Mouse (Mus musculus): ENCODE measurements around the gene Ift88.

Gene Ift88

DNA sequence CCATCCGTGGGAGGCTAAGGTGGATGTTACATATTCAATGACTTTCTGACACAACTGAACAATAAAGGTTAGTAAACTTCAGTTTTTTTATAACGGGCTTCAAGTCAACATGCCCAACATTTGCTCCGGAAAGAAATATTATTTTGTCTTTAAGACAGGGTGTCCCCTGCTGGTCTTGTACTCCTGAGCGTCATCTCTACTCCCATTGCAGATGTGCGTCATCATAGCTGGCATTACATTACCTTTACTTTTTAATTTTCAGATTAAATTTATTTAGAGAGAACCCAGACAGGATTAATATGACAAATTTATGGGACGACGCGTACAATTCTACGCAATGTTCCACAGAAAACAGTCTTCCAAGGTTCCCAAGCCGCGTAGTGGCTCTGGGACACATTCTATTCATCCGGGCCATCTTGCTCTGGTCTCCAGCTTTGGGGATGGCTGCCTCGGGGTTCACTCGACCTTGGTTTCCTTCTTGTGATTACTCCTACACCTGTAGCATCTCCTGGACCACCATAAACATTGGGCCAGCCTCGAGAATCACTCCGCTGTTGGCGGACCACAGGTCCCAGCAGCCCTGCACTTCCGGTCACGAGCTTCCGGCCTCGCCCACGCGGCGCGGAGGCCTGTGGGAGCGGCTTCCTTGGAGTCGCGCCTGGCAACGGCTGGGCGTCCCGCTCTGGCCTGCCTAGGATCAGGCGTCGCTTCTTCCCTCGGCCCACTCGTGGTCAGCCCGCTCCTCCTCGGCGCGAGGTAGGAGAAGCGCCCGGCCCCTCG is at the start of gene Ift88:
Gene Ift88, plus strand, starts transcription at position 631 of the 780 bp plus-strand sequence.
- peak; percentile 91 for DNase-seq (ENCODE audit: low spot score)

DNA sequence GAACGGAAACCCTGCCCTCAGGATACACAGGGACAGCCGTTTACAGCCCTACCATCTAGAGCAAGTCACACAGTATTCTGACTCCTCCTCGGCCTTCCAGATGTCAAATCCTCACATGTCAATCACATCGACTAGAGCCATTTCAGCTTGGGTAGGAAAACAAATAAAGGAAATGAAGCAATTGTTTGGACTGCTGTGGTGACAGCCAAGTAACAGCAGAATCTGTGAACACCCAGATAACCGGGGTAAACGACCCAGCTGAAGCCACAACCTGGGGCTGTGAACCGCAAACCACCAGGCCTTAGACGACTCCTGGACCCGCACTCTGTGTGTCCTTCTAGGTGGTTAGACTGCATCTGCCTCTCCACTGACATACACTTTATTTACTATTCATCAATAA is 48.7 kb upstream of the Ift88 start:
- DNase-seq (ENCODE audit: low spot score), result no peak

- DNase-seq (ENCODE audit: low spot score), result no peak
These were observed 47.8 kb upstream of the Ift88 start for GRCm38 (mm10) chr14:57376016-57376415.

GRCm38 (mm10) chr14:57376956-57377355 is 46.9 kb upstream of the Ift88 start:
- no peak for DNase-seq (ENCODE audit: low spot score)

DNA sequence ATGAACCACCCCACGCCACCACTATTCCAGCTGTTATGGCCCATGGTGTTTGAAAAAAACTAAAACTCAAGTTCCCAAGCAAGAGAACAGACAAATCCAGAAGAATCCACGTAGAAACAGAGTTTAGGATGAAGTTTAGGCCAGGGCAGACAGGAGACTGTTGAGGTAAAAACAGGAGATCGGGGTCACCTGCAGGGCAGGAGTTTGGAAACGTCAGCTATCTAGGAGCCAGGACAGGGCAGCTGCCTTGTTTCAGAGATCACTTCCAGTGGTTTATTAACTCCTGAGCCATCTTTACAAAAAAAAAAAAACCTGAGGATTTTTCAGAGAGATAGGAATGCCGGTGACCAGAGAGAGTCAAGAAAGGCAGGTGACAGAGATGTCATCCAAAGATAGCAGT is 46.3 kb upstream of the Ift88 start:
- DNase-seq (ENCODE audit: low spot score), result no peak

DNA sequence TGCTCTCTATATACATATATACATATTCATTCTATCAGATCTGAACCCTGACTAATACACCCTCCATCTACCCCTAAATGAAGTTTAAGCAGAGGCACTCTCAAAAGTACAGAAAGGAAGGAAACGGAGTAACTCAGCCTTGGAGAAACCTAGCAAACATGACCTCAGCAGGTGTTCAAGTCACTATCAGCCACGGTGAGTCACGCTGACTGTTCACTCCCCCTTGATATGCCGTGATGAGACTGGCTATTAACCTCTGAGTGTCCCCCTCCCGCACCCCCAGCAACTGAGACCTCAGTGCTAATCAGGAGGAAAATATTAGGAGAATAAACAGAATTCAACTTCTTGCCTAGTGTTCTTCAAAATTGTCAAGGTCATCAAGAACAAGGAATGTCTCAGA is 38.2 kb upstream of the Ift88 start:
- DNase-seq (ENCODE audit: low spot score), result no peak

DNA sequence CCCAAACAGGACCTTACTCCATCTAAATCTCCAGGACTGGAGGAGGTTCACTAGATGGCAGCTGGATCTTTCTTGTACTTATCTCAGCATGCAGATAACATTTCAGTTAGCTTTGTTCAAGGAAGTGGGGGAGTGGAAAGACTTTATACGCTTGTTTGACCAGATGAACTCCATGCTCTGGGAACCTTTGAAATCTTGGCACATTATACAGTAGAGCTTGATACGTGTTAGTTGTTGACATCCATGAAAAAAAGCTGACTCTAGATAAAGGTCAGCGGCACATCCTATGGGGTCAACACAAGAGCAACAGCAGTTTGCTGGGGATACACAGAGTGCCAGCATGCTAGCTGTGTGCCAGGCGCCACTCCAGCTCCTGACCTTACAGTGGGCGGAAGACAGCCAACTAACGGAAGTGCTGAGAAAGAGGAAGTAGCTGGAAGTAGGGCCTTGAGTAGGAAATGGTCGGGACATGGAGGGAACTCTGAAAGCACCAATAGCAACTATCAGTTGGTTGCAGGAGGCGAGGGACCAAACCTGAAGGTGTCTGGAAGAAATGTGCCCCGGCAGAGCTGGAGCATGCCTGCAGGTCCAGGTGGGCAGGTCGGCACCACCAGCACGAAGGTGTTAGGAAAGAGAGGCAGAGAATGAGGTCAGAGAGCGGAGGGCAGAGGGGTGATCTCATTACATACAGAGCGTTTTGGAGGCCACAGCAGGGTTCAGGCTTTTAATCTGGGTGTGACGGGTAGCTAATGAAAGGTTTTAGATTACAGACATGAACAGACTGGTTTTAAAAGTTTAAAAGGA is 36.9 kb upstream of the Ift88 start:
- DNase-seq (ENCODE audit: low spot score), result no peak

- DNase-seq (ENCODE audit: low spot score), result no peak
These were observed 32.2 kb upstream of the Ift88 start for GRCm38 (mm10) chr14:57391621-57392020.

- DNase-seq (ENCODE audit: low spot score), result no peak
These were observed 31.6 kb upstream of the Ift88 start for GRCm38 (mm10) chr14:57392278-57392677.

- DNase-seq (ENCODE audit: low spot score), result no peak
These were observed 28.4 kb upstream of the Ift88 start for GRCm38 (mm10) chr14:57395470-57395869.

GRCm38 (mm10) chr14:57397221-57397620 is 26.6 kb upstream of the Ift88 start:
- DNase-seq (ENCODE audit: low spot score), result no peak

- peak; percentile 80 for DNase-seq (ENCODE audit: low spot score)
These were observed 25.7 kb upstream of the Ift88 start, which contains the start of gene Cryl1 for GRCm38 (mm10) chr14:57398065-57398757. TSS of gene Cryl1 (minus strand) at chr14:57398529.

- peak; percentile 7 for DNase-seq (ENCODE audit: low spot score)
These were observed 24.9 kb upstream of the Ift88 start for GRCm38 (mm10) chr14:57398813-57399427.

GRCm38 (mm10) chr14:57402815-57403214 is 21.0 kb upstream of the Ift88 start:
- DNase-seq (ENCODE audit: low spot score), result no peak

- DNase-seq (ENCODE audit: low spot score), result peak; percentile 26
These were observed 16.5 kb upstream of the Ift88 start for GRCm38 (mm10) chr14:57407039-57407987.

DNA sequence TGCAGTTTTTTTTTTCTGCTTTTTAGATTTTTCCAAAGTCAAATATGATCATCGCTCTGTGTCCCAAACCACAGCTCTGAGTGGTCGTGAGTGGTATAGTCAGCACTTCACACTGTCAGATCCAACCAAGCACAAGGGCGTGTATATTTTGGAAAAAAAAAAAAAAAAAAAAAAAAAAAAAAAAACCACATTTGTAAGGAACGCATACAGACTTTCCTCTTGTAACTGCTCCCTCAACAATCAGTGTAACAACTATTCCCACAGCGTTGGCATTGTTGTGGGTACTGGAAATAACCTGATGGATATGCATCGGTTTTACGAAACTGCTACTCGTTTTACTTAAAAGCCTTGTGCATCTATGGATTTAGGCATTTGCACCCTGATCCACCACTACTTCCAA is 15.8 kb upstream of the Ift88 start:
- no peak for DNase-seq (ENCODE audit: low spot score)

DNA sequence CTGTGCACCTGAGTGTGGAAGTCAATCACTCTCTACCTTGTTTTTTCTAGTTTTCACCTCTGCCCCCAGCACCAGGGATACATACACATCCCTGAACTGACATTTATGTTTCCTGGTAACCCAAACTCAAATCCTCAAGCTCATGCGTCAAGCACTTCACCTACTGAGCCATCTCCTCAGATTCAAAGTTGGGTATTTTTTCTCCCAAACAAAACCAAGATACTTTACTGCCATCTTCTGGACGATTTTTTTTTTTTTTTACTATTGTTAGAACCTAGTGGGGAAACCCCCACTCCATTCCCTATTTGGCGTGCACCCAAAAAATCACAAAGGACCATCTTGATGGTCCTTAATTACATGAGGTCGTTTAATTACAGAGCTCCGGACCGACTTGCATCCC is 14.8 kb upstream of the Ift88 start:
- peak; percentile 11 for DNase-seq (ENCODE audit: low spot score)

DNA sequence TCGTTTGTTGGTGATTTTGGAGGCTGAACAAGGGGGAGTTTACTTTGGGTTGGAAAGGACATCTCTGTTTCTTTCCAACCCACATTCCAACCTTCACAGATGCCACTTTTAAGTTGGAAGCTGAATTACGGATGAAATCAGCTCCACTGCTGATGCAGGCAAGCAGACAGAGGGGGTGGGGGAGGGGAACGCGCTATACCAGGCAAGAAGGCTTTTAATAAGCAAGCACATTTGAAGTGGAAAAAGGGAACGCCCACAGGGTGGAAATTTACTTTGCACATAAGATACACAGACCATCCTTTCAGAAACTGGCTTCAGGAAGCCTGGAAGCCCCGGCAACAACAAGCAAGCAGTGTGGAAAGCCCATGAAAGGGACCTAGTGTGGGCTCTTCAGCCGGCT is 11.7 kb upstream of the Ift88 start:
- no peak for DNase-seq (ENCODE audit: low spot score)

DNA sequence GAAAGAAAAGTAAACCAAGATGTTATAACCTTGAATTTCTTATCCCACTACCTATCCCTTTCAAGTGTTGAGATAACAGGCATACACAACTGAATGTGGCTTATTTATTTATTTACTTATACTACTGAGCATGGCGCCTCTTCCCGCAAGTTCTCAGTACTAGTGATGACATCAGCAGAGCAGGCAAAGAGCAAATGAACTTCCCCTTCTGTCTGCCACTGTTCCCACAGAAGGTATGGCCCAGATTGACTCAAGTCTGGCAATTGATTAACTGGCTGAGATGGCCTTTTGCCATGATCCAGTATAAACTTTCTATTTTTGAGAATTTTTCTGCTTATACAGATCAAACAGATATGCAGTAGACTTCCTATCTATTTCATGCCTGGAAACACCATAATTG is 6.7 kb upstream of the Ift88 start:
- no peak for DNase-seq (ENCODE audit: low spot score)

GRCm38 (mm10) chr14:57424212-57424561 is 325 bp downstream of the Ift88 start:
- DNase-seq (ENCODE audit: low spot score), result no peak

GRCm38 (mm10) chr14:57430451-57430850 is 6.6 kb downstream of the Ift88 start:
- DNase-seq (ENCODE audit: low spot score), result no peak

Data from adipocyte (in vitro differentiated cells).